Mouse (Mus musculus) cortical plate, adult 2 months (tissue): Measurements from ENCODE around the gene Hspbap1.

Source experiments
- CTCF ChIP-seq: fragments of 200-500 bp; IDR thresholded peaks from 2 replicates; pipeline ENCODE4 v1.5.1; 2011; ENCODE audit warnings: mild to moderate bottlenecking, control low read depth, low read length; ENCODE audit not compliant: insufficient read depth; ENCODE audit errors: extremely low read depth
- POLR2A ChIP-seq: fragments of 200-500 bp; IDR thresholded peaks from 2 replicates; pipeline ENCODE4 v1.6.1; 2011; ENCODE audit warnings: mild to moderate bottlenecking, low read length, control low read depth; ENCODE audit not compliant: insufficient read depth; ENCODE audit errors: extremely low read depth

GRCm38 (mm10) chr16:35834653-35835052 is 64.5 kb downstream of the Hspbap1 start:
- TF ChIP-seq CTCF, result no peak
- no peak for TF ChIP-seq POLR2A
